Mouse (Mus musculus) intestine, embryonic 16.5 days (tissue): Measurements from ENCODE around the gene Lrrc39. TPM values are rescaled to one million over a fixed set of nuclear protein-coding genes. Genes with fewer than 3 reads are reported as not detected.

ENCODE experiments used
- ATAC-seq: fragments of 200-750 bp; cut with Nextera tagmentation; 2 replicates; pipeline ENCODE4 v1.8.0; 2017; ENCODE audit warnings: moderate TSS enrichment, moderate library complexity
- H3K27ac ChIP-seq: fragments of 300-500 bp; sonication (generic); 2 replicates; pipeline ENCODE4 v1.5.1; 2014; ENCODE audit warnings: mild to moderate bottlenecking, low read length
- H3K27me3 ChIP-seq: fragments of 300-500 bp; sonication (generic); replicated peaks from 2 replicates; pipeline ENCODE4 v1.6.1; 2014; ENCODE audit warnings: low read length, control low read depth, mixed read lengths; ENCODE audit not compliant: control insufficient read depth, insufficient read depth
- H3K36me3 ChIP-seq: fragments of 300-500 bp; sonication (generic); 2 replicates; pipeline ENCODE4 v1.6.1; 2014; ENCODE audit warnings: low read length, control low read depth; ENCODE audit not compliant: control insufficient read depth, insufficient read depth
- H3K4me1 ChIP-seq: fragments of 300-500 bp; sonication (generic); 2 replicates; pipeline ENCODE4 v1.6.1; 2014; ENCODE audit warnings: low read length, control low read depth, mixed read lengths; ENCODE audit not compliant: control insufficient read depth, insufficient read depth
- H3K4me2 ChIP-seq: fragments of 300-500 bp; sonication (generic); 2 replicates; pipeline ENCODE4 v1.6.1; 2014; ENCODE audit warnings: low read depth, low read length, control low read depth
- H3K4me3 ChIP-seq: fragments of 300-500 bp; sonication (generic); 2 replicates; pipeline ENCODE4 v1.5.1; 2014; ENCODE audit warnings: mild to moderate bottlenecking, low read length
- H3K9ac ChIP-seq: fragments of 300-500 bp; sonication (generic); 2 replicates; pipeline ENCODE4 v1.6.1; 2014; ENCODE audit warnings: low read depth, low read length
- H3K9me3 ChIP-seq: fragments of 300-500 bp; sonication (generic); 2 replicates; pipeline ENCODE4 v1.6.1; 2016; ENCODE audit warnings: low read length, control low read depth; ENCODE audit not compliant: control insufficient read depth
- WGBS: fragments of 180-500 bp; shearing (Covaris S2); extraction: QIAGEN DNeasy Blood & Tissue Kit; methylation state at CpG from one replicate; pipeline ENCODE4 v1.1.7; 2014; 5-methylcytosine and 5-hydroxymethylcytosine counted together
- polyA plus RNA-seq: library from polyadenylated mRNA; unstranded; fragments of >200 nt; fragmentation: Nextera tagmentation; extraction: Ambion mirVana; gene quantifications from 2 replicates; pipeline ENCODE4 v1.2.1, GENCODE M21; 2015

Lrrc39 gene
- polyA plus RNA-seq, 1 experiment from 2014 or later = 4.7 TPM

DNA sequence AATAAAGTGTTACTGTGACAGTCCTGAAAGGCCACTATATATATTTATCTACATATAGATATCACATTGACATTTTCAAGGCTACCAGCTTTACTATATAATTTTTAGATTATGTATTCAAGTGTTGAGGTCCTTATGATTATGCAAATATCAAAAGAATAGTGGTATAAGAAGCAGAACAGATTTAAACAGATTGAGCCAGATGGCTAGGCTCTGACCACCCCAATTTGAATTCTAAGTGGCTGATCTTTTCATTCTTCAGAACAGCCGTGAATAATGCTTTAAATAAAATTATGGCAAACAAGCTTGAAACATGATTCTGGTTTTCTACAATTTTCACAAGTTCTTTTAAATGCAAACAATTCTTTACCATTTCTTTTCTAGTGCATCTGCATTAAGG lies 68.7 kb downstream of the Lrrc39 start:
- ATAC-seq = no peak
- Histone ChIP-seq H3K4me2 (no peak overlapping the region), H3K9ac (no peak overlapping the region), H3K4me1 (no peaks in the 10 kb centered on the region), H3K9me3 (no peaks in the 10 kb centered on the region), H3K4me3 (no peak overlapping the region), H3K36me3 (peaks cover 6% of the 10 kb centered on the region), H3K27me3 (no peaks in the 10 kb centered on the region), H3K27ac (no peak overlapping the region)
- 82% methylated on average over 1 of the region's 1 CpGs for WGBS

Other genes starting within 250 kb of the Lrrc39 start
- gene Cdc14a, start 138.9 kb upstream of the Lrrc39 start, polyA plus RNA-seq = 5.4 and 5.9 TPM in 2 replicates
- 56.9 and 62.2 TPM in 2 replicates for gene Rtca, start 54.8 kb upstream of the Lrrc39 start, polyA plus RNA-seq
- gene Dbt, start 49.9 kb upstream of the Lrrc39 start, polyA plus RNA-seq = 20.9 and 21.7 TPM in 2 replicates
- 11.3 and 14.4 TPM in 2 replicates for gene Sass6, start 32.0 kb downstream of the Lrrc39 start, polyA plus RNA-seq
- 17.0 and 20.5 TPM in 2 replicates for gene Trmt13, start 51.6 kb downstream of the Lrrc39 start, polyA plus RNA-seq
- gene Mfsd14a, start 99.7 kb downstream of the Lrrc39 start, polyA plus RNA-seq = 81.3 TPM in 2 replicates
- gene Gm43191, start 118.3 kb downstream of the Lrrc39 start, polyA plus RNA-seq = not detected in 2 replicates
- 19.8 and 21.5 TPM in 2 replicates for gene Slc35a3, start 149.9 kb downstream of the Lrrc39 start, polyA plus RNA-seq
- gene Agl, start 245.2 kb downstream of the Lrrc39 start, polyA plus RNA-seq = 9.9 and 10.3 TPM in 2 replicates